Mouse (Mus musculus) hindbrain, embryonic 10.5 days (tissue): ENCODE results near the gene Fam170b. TPM values are rescaled to one million over a fixed set of nuclear protein-coding genes. Genes with fewer than 3 reads are reported as not detected.

Source experiments
- DNase-seq: peaks from one replicate; pipeline ENCODE4 v3.0.0-alpha.2; 2017; ENCODE audit warnings: low spot score
- H3K27ac ChIP-seq: fragments of 300-500 bp; sonication (generic); 2 replicates; pipeline ENCODE4 v1.5.1; 2016; ENCODE audit warnings: mild to moderate bottlenecking, moderate library complexity
- H3K27me3 ChIP-seq: fragments of 300-500 bp; sonication (generic); 2 replicates; pipeline ENCODE4 v1.6.1; 2016; ENCODE audit warnings: mild to moderate bottlenecking; ENCODE audit not compliant: poor library complexity, insufficient read depth, severe bottlenecking
- H3K36me3 ChIP-seq: fragments of 300-500 bp; sonication (generic); 2 replicates; pipeline ENCODE4 v1.6.1; 2016; ENCODE audit warnings: mild to moderate bottlenecking, moderate library complexity
- H3K4me1 ChIP-seq: fragments of 300-500 bp; sonication (generic); replicated peaks from 2 replicates; pipeline ENCODE4 v1.6.1; 2016; ENCODE audit warnings: mild to moderate bottlenecking
- H3K4me3 ChIP-seq: fragments of 300-500 bp; sonication (generic); 2 replicates; pipeline ENCODE4 v1.5.1; 2016; ENCODE audit warnings: mild to moderate bottlenecking, moderate library complexity
- H3K9me3 ChIP-seq: fragments of 300-500 bp; sonication (generic); 2 replicates; pipeline ENCODE4 v1.6.1; 2016; ENCODE audit warnings: mild to moderate bottlenecking, moderate library complexity
- WGBS: fragments of 180-500 bp; shearing (Covaris S2); methylation state at CpG from one replicate; pipeline ENCODE4 v1.1.7; 2016; 5-methylcytosine and 5-hydroxymethylcytosine counted together
- polyA plus RNA-seq: library from polyadenylated mRNA; unstranded; fragments of >200 nt; fragmentation: Nextera tagmentation; extraction: Ambion mirVana; gene quantifications from 2 replicates; pipeline ENCODE4 v1.2.1, GENCODE M21; 2016

The Fam170b gene
- polyA plus RNA-seq, 1 experiment from 2014 or later: not detected

- Histone ChIP-seq H3K27ac (no peak overlapping the region), H3K9me3 (no peaks in the 10 kb centered on the region), H3K4me1 (peaks cover 15% of the 10 kb centered on the region), H3K36me3 (no peaks in the 10 kb centered on the region), H3K27me3 (0 out of 2 replicates have a peak, but pooled peaks cover 3% of the 10 kb centered on the region), H3K4me3 (no peak overlapping the region)
- 85% methylated on average over 5 of the region's 5 CpGs for whole genome bisulfite sequencing
- DNase-seq: no peak
Observed at GRCm38 (mm10) chr14:32880332-32880731, 46.6 kb downstream of the Fam170b start.

- H3K4me3 ChIP-seq: no peak overlapping the region
- H3K27ac ChIP-seq: no peak overlapping the region
- no peaks in the 10 kb centered on the region for H3K9me3 ChIP-seq
- WGBS: 94% methylated on average over 1 of the region's 1 CpGs
- peaks cover 15% of the 10 kb centered on the region for H3K4me1 ChIP-seq
- H3K36me3 ChIP-seq: no peaks in the 10 kb centered on the region
- DNase-seq: no peak
- H3K27me3 ChIP-seq: 0 out of 2 replicates have a peak, but pooled peaks cover 3% of the 10 kb centered on the region
Observed at GRCm38 (mm10) chr14:32881693-32882092, 47.9 kb downstream of the Fam170b start.

Other genes starting within 250 kb of the Fam170b start
- 10.3 and 23.6 TPM in 2 replicates for gene Prrxl1, start 234.6 kb upstream of the Fam170b start, polyA plus RNA-seq
- 0.20 and 0.39 TPM in 2 replicates for gene 3425401B19Rik, start 148.7 kb upstream of the Fam170b start, polyA plus RNA-seq
- gene Tmem273, start 48.0 kb upstream of the Fam170b start, polyA plus RNA-seq: 0.43 and 0.62 TPM in 2 replicates
- gene Vstm4, start 22.8 kb downstream of the Fam170b start, polyA plus RNA-seq: 2.9 and 3.0 TPM in 2 replicates
- gene Lrrc18, start 157.4 kb downstream of the Fam170b start, polyA plus RNA-seq: 0.40 and 0.65 TPM in 2 replicates